Mouse (Mus musculus) large intestine, adult 2 months (tissue): ENCODE results near the gene Grb7. TPM values are rescaled to one million over a fixed set of nuclear protein-coding genes. Genes with fewer than 3 reads are reported as not detected.

ENCODE experiments used
- DNase-seq: peaks from one replicate; pipeline ENCODE4 v3.0.0-alpha.2; 2012; ENCODE audit warnings: low read depth, low spot score
- WGBS: fragments of 180-500 bp; shearing (Covaris S2); methylation state at CpG from one replicate; pipeline ENCODE4 v1.1.7; 2018; 5-methylcytosine and 5-hydroxymethylcytosine counted together
- polyA plus RNA-seq: library from polyadenylated mRNA; depleted of rRNA; stranded (reverse); fragments of >200 nt; gene quantifications from 2 replicates; pipeline ENCODE4 v1.2.3, GENCODE M21; 2012

Gene Grb7
- polyA plus RNA-seq, 1 experiment, result 83.7 TPM

GRCm38 (mm10) chr11:98462255-98462654 lies 16.1 kb downstream of the Grb7 start:
- no peak for DNase-seq
- WGBS, result 87% methylated on average over 6 of the region's 6 CpGs

DNA sequence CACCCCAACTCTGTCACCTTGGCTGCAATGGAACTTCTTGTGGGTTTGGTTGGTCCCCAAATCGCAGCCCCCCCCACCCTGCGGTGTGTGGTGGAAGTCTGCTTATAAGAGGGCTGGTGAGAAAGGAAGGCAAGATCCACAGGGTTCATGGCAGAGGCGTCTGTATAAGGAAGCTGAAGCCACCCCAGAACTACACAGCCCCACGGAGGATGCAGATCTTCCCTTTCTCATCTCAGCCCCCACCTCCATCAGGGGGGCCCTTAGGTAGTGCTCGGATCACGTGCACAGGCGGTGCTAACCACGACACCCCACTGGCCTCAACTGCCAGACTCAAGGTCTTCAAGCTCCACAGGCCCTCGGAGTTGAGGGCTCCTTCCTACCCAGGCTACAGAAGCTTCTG lies 17.7 kb downstream of the Grb7 start:
- WGBS, result 70% methylated on average over 9 of the region's 9 CpGs
- DNase-seq, result no peak

GRCm38 (mm10) chr11:98464516-98464915 lies 18.3 kb downstream of the Grb7 start:
- no peak for DNase-seq
- 67% methylated on average over 6 of the region's 6 CpGs for WGBS

DNA sequence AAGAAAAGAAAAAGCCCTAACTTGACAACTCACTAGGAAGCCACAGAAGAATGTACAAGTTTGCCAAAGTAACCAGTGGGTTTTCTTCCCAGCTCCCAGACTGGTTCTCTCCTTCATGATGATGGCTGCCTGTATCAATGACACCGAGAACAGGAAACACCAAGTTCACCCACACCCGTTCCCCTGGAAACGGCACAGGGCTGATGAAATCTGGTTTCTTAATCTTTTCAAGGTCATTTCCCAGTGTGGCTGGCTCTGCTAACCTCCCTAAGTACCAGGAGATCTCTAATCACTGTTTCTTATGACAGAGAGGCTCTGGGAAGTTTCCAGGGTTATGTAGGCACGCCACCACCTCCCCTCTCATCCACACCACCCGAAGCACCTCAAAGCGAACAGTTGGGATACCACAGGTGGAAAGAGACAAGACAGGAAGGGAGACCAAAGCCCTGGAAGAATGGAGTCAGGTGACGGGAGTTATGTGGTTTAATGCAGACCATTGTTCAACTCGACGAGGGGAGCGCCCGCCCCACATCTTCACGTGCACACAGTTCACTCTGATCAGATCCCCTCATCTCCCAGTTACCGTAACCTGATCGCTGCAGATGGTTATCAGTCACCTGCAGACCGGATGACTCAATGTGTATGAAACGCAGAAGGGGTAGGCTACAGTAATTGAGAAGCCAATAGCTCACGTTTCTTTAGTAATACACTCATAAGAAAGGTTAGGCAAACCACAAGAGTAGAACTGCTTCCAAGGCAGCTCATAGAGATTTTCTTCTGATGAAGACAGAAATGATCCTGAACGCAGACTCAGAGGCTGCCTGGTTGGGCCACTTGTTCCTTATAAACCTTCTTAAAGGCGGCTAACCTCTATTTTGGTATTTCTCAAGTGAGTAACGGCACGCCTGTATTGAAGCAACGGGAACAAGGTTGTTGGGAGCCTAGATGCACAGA lies 23.8 kb downstream of the Grb7 start:
- WGBS, result 44% methylated on average over 22 of the region's 22 CpGs
- no peak for DNase-seq

- DNase-seq, result no peak
- whole genome bisulfite sequencing, result 65% methylated on average over 6 of the region's 6 CpGs
Measured at GRCm38 (mm10) chr11:98470795-98471194, 24.6 kb downstream of the Grb7 start.

GRCm38 (mm10) chr11:98472696-98473095 lies 26.5 kb downstream of the Grb7 start:
- no peak for DNase-seq
- WGBS, result 50% methylated on average over 4 of the region's 4 CpGs

DNA sequence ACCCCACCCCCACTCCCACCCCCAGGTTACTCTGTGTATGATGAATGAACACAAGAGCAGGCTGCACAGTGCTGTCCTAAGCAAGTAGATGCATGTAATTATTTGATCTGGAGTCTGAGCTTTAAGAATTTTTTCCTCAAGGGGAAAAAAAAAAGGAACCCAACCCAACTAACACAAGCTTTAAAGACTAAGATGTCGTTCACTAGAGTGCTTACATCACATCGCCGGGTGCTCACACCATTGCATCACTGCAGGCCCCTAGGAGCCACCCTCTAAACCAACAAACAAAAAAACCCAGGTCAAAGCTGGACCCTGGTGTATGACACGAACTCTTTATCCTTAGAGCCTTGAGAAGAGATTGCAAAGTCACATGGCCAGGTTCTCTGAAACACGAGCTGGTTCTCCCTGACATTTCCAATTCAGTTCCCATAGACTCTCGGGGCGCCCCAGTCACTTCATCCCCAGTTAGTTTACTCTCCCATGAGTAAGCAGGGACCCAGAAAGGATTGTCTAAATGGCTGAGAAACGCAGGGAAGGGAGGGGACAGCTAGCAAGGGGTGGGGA lies 27.8 kb downstream of the Grb7 start:
- WGBS, result 41% methylated on average over 8 of the region's 8 CpGs
- no peak for DNase-seq

GRCm38 (mm10) chr11:98474967-98475366 lies 28.8 kb downstream of the Grb7 start:
- no peak for DNase-seq
- WGBS, result 83% methylated on average over 11 of the region's 11 CpGs

DNA sequence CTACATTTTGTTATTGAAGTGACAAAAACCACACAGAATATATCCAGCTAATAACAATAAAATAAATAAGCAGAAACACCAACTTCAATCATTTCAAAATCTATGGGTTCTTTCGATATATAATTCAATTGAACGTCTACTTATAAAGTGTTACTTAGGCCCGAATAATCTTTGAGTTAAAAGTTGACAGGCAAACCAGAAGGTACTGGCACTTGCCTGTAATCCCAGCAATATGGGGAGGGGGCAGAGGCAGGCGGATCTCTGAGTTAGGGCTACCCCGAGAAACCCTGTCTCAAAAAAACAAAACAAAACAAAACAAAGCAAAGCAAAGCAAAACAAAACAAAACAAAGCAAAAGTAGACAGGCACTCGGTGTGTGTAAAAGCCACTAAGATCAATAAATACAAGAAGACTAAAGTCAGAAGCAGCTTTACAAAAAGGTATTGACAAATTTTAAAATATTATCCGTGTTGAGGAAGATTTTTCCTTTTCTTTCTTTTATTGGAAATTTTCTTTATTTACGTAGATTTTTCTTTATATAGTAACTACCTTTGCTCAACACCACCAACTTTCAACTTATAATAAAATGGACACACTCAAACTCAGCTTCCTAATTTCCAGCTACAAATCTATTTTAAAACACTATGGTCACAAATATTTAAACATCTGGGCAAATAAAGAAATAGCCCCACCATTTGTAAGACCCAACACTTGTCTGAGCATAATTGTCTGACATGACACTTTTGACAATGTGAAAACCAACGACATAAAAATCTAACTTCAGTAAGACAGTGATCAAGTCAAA lies 29.6 kb downstream of the Grb7 start:
- WGBS, result 80% methylated on average over 9 of the region's 9 CpGs

DNA sequence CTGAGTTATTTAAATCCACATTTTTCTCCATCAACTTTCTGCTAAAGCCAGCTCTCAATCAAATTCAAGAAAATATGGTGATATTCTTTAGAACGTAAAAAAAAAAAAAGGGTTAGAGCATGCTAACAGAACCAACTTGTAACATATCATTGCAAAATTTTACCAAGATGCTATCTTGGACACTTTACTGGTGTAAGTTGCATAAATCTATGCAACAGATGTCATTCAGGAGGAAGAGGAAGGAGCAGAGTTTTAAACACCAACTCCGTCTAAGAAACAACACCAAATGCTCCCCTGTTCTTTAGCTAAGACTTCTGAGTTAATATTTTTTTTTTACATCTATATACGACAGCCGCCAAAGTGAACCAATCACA lies 30.2 kb downstream of the Grb7 start:
- 52% methylated on average over 4 of the region's 4 CpGs for WGBS
- no peak for DNase-seq

More for the DNA sequence above, 29.6 kb downstream of the Grb7 start:
- DNase-seq, result no peak

DNA sequence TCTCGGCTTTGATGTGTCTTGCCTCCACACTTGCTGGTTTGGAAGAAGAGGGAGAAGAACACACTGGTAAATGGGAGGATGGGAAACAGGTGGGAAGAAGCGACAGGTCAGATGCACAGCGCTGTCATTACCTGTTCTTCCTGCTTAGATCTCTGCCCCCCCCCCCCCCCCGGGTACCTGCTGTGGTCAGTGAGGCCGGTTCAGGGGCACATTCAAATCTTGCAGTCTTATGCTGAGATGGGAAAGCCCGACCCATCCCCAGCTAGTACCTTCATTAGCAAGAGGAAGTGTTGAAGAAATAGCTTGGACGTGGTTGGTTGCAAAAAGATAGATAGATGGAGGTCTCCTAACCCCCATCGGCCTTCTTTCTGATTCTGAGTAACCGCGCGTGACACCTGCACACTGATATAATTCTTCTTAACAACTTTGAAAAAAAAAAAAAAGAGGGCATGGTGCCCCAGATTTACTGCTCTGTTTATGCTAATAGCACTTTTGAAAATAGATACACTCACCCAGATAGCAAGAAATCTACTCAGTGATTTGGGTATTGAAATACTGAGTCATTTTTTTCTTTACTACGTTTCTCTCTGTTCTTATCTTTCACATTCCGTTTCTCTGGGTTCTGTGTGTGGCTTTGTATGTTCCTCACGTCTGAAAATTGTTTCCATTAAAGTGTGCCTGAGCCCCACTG lies 31.0 kb downstream of the Grb7 start:
- WGBS, result 65% methylated on average over 14 of the region's 14 CpGs
- DNase-seq, result no peak

DNA sequence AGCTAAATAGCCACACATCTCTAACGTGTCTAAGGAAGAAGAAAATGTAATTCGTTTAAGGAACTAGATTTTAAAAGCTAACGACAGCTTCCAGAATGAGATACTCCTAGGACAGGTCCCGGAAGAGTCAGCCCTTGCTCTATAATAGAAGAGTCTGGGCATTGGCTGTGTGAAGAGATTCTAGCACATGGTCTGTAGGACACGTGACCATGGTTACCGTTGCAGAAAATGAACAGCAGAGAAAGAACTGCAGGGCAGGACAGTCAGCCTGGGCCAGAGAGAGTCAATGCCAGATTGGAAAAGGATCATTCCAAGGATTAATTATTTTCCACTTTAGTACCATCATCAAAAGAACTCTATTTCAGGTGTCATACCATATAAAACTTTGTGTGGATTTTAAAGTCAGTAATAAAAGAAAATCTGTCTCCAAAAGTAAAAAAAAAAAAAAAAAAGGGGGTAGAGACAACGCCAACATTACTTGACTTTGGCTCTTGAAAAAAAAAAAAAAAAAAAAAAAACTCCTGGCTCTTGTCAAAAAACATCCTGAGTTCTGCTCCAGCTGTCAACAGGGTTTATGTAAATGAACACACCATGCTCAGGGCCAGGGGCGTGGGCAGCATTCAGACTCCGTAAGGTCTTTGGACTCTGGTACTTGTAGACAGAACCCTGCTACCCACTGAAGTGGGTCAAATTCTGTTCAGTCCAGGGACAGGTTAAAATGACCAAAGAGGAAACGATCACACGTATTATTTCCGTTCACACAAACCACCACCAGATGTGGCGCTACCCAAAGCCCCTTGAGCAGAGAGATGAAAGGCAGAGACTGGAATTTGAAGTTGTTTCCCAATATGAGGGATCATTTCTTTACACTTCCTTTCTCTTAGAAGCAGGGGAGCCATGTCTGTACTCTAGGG lies 33.1 kb downstream of the Grb7 start:
- DNase-seq, result no peak
- WGBS, result 67% methylated on average over 13 of the region's 13 CpGs

GRCm38 (mm10) chr11:98479940-98480497 lies 33.8 kb downstream of the Grb7 start:
- WGBS, result 79% methylated on average over 12 of the region's 12 CpGs
- no peak for DNase-seq

DNA sequence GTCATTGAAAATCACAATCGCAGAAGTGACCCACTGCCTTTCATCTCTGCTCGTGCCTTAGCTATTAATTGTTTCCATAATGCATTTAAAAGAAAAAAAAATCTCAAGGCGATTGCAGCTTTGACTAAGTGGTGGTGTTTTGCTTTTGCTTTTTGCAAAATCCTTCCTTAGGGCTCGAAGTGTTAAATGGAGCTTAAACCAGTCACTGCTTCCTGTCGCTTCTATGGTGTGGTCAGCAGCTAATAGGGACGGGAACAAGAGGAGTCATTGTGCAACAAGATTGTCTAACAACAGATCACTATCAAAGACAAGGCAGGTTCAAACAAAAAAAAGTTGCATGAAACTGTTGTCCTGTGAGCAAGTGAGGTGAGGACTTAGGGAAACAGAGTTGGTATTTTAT lies 35.0 kb downstream of the Grb7 start:
- no peak for DNase-seq
- WGBS, result 64% methylated on average over 6 of the region's 6 CpGs

DNA sequence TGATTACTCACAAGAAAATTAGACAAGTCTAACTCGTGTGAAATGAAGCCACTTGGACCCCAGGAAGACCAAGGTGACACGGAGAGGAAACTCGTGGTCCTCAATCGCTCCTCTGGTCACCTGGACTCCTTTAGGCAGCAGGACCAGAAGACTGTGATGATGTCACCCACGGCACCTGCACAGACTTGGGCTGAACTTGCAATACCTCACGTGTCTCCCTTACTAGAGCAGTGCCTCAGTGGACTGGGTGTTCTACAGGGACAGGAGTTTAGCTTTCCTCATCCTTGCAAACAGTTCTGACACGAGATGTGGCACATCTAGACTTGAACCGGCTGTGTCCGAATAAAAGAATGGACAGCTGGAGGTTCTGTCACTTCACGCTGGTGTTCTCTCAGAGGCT lies 35.9 kb downstream of the Grb7 start:
- 70% methylated on average over 10 of the region's 10 CpGs for WGBS

GRCm38 (mm10) chr11:98485749-98486148 lies 39.6 kb downstream of the Grb7 start:
- no peak for DNase-seq
- WGBS, result 83% methylated on average over 2 of the region's 2 CpGs

More for the DNA sequence above, 35.9 kb downstream of the Grb7 start:
- DNase-seq, result no peak

- DNase-seq, result no peak
Measured at GRCm38 (mm10) chr11:98487526-98488040, 41.4 kb downstream of the Grb7 start.

GRCm38 (mm10) chr11:98488540-98489234 lies 42.5 kb downstream of the Grb7 start:
- 59% methylated on average over 20 of the region's 20 CpGs for WGBS
- DNase-seq, result no peak

More at GRCm38 (mm10) chr11:98487526-98488040, 41.4 kb downstream of the Grb7 start:
- 62% methylated on average over 5 of the region's 5 CpGs for WGBS
